Mouse (Mus musculus) liver, adult (tissue): ENCODE results near the gene Neil1.

ENCODE experiments used
- GATA4 ChIP-seq: IDR thresholded peaks from 2 replicates; pipeline ENCODE4 v1.6.1; 2014; ENCODE audit warnings: mild to moderate bottlenecking, low read length; ENCODE audit not compliant: insufficient replicate concordance

Gene Neil1

DNA sequence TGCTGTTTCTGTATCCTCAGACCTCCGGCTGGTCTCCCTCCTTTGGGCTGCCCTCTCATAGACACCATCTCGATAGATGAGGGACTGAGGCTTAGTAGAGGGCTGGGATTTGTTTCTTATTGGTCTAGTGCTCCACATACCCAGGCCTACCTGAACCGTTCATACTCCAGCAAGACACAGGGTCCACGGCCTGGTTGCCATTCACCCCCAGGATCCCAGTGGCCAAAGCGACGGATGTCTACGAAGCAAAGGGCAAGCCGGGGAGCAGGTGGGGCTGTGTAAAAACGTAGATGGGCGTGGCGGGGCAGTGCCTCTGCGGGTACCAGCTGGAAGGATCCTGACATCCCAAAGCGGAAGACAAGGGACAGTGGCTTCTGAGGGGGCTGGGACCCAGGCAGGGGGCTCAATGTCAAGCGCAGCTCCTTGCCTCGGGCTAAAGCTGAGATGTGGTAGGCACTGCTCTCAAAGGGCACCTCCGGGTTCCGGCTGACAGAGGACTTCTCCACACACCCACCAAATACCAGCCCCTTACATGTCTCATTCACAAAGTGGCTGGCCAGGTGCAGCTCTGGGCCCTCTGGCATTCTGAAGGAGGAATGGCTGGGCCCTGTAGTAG is 1.5 kb downstream of the Neil1 start:
- no peak for TF ChIP-seq GATA4

- TF ChIP-seq GATA4: no peak
Observed at GRCm38 (mm10) chr9:57144830-57145229, 3.3 kb downstream of the Neil1 start.

DNA sequence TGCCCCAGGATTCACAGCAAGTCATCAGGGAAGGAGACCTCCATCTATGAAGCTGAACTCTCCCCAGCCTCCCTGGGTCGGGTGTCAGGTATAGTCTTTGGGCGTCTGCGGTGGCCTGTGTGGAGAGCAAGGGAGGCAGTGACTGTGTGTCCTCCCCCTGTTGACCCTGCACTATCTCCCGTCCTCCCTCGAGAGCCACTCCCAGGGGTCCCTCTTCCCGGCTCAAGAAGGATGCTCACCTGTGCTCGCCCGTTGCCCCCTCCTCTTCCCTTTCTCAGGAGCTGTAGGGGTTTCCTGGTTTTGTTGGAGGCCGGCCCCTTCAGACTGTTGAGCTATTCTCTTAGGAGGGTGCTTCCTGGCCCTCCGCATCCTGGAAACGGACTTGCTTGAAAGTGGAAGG is 4.9 kb downstream of the Neil1 start:
- no peak for TF ChIP-seq GATA4

GRCm38 (mm10) chr9:57141417-57142353 is 6.4 kb downstream of the Neil1 start:
- TF ChIP-seq GATA4: no peak

DNA sequence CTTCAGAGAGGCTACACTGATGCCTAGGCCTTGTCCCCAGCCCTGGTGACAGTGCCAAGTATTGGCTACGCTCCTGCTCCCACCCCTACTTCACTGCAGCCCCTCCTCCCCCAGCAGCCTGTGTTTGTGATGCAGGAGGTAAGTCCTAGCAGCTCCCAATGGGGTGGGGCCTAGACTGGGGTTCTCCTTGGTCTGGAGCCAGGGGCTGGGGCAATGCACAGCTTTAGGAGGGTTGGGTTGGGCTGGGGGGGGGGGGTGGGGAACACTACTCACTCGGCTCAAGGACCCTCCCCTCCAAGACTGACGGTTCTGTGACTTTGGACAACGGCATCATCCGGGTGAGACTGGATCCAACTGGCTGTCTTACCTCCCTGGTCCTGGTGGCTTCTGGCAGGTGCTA is 8.5 kb downstream of the Neil1 start:
- no peak for TF ChIP-seq GATA4

DNA sequence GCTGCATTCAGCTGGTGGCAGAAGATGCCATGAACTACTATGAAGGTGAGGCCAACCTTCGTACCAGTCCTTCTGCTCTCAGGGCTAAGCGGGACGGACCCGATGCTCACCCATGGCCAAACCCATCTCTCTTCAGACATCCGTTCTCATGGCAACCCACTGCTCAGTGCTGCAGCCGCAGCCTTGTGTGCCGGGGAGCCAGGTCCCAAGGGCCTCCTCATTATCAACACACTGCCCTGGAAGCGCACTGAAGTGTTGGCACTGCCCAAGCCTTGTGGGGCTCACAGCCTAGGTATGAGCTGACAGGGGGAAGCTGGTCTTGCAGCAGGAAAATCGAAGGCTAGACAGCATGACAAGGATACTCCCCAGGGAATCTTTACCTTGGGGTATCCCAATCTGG is 9.0 kb downstream of the Neil1 start:
- no peak for TF ChIP-seq GATA4

- TF ChIP-seq GATA4: no peak
Observed at GRCm38 (mm10) chr9:57138507-57138906, 9.6 kb downstream of the Neil1 start.

- TF ChIP-seq GATA4: no peak
Observed at GRCm38 (mm10) chr9:57137777-57138176, 10.3 kb downstream of the Neil1 start.

DNA sequence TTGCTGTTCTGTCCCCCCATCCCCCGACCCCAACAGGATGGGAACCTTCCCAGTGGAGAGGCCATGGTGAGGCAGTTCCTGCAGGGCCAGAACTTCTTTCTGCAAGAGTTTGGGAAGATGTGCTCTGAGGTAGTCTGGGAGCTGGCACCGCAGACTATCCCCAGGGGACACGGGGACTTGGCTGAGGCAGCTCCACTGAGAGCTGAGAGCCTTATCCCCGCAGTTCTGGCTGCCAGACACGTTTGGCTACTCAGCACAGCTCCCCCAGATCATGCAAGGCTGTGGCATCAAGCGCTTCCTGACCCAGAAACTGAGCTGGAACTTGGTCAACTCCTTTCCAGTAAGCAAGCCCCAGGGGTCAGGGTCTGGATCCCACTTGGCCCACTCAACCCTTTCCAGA is 10.9 kb downstream of the Neil1 start:
- TF ChIP-seq GATA4: no peak

GRCm38 (mm10) chr9:57130577-57131433 is 17.3 kb downstream of the Neil1 start, which contains the start of gene Man2c1:
Gene Man2c1 (plus strand): TSS chr9:57130690.
- peak; percentile 53; the same call in 1 of the 2 replicates for TF ChIP-seq GATA4

- TF ChIP-seq GATA4: no peak
Observed at GRCm38 (mm10) chr9:57129641-57130040, 18.5 kb downstream of the Neil1 start.

GRCm38 (mm10) chr9:57117261-57117755 is 30.8 kb downstream of the Neil1 start:
- no peak for TF ChIP-seq GATA4
